Mouse (Mus musculus) ZHBTc4 (cell line): ENCODE data around the gene Mdm2.

Source experiments
- DNase-seq: peaks from one replicate; pipeline ENCODE4 v3.0.0-alpha.2; 2011; ENCODE audit warnings: low read depth, low spot score

The Mdm2 gene

DNA sequence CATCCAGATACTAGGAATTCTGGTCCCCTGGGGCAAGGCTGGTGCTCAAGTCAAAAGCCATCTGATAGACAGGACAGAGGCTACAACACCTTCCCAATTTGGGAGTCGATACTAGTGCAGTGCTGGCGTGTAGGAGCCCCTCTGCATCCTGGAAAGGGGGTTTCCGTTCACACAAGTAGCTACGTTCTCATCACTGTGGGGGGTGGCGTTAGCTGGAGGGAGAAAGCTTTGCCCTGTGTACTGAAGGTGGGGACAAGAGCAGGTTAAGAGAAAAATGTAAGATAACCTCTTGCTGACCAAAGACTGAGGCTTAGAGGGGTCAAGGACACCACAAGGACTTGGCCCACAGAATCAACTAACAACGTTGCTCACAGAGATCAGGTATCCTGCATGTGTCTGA lies 67.3 kb downstream of the Mdm2 start:
- DNase-seq, result peak; percentile 47

DNA sequence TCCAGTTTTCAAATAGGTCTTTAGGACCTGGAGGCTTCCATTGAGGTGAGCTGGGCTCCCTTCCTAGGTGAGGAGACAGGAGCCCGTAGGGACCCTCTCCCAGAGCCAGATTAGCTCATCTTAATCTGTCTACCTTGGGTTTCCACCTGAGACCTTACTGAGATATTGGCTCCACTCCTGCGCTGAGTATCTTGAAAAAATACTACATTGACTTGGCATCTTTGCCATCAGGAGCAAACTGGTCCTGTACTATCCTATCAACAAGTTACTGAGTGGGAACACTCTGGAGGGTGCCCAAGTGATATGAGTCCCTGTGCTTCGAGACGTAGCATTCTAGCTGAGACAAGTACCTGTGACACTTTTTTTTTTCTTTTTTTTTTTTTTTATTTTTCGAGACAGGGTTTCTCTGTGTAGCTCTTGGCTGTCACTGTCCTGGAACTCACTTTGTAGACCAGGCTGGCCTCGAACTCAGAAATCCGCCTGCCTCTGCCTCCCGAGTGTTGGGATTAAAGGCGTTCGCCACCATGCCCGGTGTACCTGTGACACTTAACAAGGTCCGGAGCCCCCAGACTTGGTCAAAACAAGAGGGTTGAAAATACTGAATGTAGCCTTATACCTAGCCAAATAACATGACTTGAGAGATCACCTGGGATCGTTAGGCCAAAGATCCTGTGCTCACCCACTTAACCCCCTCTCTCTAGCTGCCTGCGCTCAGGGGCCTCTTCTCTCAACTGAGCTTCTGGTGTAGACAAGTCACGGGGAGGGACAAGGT lies 67.9 kb downstream of the Mdm2 start:
- no peak for DNase-seq

- DNase-seq, result no peak
Observed at GRCm38 (mm10) chr10:117642201-117642450, 68.4 kb downstream of the Mdm2 start.

DNA sequence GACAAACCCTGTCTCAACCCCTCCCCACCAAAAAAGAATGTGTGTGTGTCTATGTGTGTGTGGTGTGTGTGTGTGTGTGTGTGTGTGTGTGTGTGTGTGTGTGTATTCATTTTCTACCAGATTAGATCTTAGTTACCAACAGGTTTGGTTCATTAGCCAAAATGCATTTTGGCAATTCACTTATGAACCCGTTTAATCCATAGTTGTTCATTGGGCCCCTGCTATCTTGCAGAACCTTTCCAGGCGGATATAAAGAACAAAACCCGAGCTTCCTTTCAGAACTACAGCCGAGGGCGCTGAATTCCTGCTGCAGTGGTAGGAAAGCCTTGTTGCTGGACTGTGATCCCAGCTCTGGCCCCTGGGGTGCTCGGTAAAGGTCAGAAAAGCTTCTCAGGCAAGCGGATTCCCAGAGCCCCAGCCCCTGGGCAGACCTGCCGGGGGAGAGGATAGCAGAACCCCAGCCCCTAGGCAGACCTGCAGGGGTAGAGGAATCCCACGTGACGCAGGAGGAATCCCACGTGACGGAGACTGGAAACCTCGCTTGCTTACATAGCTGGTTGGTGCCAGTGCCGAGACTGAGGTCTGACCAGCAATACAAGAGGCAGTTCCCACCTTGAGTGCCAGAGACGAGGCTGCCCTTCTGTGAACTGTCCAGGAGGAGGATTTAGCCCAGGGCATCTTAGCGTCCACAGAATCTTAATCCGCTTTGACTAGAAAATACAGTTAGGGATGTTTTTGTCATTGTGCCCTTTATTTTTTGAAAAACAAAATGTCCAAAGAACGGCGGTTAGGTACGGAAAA lies 69.0 kb downstream of the Mdm2 start:
- peak; percentile 48 for DNase-seq

DNA sequence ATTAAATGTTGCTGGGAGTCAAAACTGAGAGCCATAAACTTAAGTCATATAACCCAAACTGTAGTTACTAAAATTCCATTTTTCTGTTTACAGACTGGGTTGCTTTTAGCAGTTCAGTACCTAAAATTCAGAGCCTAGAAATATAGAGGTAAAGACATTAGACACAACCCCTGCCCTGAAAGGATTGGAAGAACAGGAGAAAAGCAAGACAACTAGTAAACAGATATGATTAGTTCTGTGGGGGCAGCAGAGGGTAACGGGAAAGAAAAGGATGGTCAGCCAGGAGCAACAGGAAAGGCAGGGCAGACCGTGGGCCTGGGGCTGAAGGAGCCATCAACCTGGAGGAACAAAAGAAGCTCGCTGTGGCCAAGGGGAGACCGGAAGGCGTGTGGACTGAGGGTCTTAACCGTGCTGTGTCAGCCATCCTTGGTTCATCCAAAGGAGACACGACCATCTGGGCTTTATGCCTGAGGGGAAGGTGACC lies 69.9 kb downstream of the Mdm2 start:
- no peak for DNase-seq

- peak; percentile 74 for DNase-seq
Observed at GRCm38 (mm10) chr10:117639899-117640594, 70.5 kb downstream of the Mdm2 start.

GRCm38 (mm10) chr10:117639221-117639599 lies 71.3 kb downstream of the Mdm2 start:
- DNase-seq, result peak; percentile 58
